Mouse (Mus musculus) heart, postnatal 14 days (tissue): ENCODE measurements around the gene Asgr1. TPM values are rescaled to one million over a fixed set of nuclear protein-coding genes. Genes with fewer than 3 reads are reported as not detected.

Source experiments
- DNase-seq, 2 experiments: peaks; one replicate each; pipeline ENCODE4 v3.0.0; 2021 to 2022
- intact Hi-C: fragments of 180-260 bp; cut with DNase I; formaldehyde crosslinking; loops from one replicate; pipeline ENCODE4 v1.15.1; 2025
- total RNA-seq, 2 experiments: library from RNA; stranded (reverse); gene quantifications; 2 replicates each; pipeline ENCODE4 v1.2.3; 2021

Gene Asgr1
- total RNA-seq, 2 experiments from 2014 or later, result not detected

DNA sequence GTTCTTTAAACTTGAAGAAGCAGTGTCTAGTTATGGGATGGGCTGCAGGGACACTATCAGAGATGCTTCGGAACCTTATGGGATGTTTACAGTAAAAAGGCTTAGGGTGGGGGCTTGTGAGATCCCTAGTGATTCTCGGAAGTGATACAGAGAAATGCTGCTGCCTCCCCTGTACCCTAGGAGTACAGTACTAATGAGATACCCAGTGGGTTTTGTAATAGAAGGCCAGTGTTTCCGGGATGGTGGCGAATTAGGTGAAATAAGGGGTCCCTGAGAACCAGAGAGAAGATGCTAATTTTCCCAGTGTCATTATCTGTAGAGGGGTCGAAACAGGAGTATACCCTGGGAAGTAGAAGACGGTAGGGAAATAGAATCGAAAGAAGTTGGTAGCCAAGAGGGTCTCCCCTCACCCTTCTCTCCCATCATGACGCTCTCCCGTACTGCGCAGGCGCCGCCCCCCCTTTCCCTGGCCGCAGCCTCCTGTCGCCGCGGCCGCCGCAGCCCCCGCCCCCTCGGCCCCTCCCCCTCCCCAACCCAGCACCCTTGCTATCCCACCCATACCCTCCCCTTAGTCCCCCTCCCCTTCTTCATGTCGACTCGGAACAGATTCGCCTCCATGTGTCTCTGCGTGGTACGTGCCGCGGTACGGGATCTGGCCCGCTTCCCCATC is 30.3 kb upstream of the Asgr1 start:
- DNase-seq, result no peak
- intact Hi-C loops, result no loop called here

- intact Hi-C loops, result no loop called here
Observed at GRCm38 (mm10) chr11:70024151-70024514, 29.8 kb upstream of the Asgr1 start.

GRCm38 (mm10) chr11:70026689-70027088 is 27.2 kb upstream of the Asgr1 start:
- intact Hi-C loops, result no loop called here

More at GRCm38 (mm10) chr11:70024151-70024514, 29.8 kb upstream of the Asgr1 start:
- no peak for DNase-seq

GRCm38 (mm10) chr11:70027397-70027796 is 26.5 kb upstream of the Asgr1 start:
- intact Hi-C loops, result no loop called here
- DNase-seq, result peak; percentile 41 to 44

More at GRCm38 (mm10) chr11:70026689-70027088, 27.2 kb upstream of the Asgr1 start:
- DNase-seq, result peak; percentile 59 to 69

GRCm38 (mm10) chr11:70028401-70029129 is 25.3 kb upstream of the Asgr1 start:
- no peak for DNase-seq
- intact Hi-C loops, result no loop called here

- intact Hi-C loops, result no loop called here
Observed at GRCm38 (mm10) chr11:70029130-70029801, 24.6 kb upstream of the Asgr1 start.

GRCm38 (mm10) chr11:70029829-70030550 is 23.9 kb upstream of the Asgr1 start:
- no peak for DNase-seq
- intact Hi-C loops, result no loop called here

More at GRCm38 (mm10) chr11:70029130-70029801, 24.6 kb upstream of the Asgr1 start:
- peak; percentile 78 to 80 for DNase-seq

- no peak for DNase-seq
- intact Hi-C loops, result no loop called here
Observed at GRCm38 (mm10) chr11:70030651-70031320, 23.1 kb upstream of the Asgr1 start.

DNA sequence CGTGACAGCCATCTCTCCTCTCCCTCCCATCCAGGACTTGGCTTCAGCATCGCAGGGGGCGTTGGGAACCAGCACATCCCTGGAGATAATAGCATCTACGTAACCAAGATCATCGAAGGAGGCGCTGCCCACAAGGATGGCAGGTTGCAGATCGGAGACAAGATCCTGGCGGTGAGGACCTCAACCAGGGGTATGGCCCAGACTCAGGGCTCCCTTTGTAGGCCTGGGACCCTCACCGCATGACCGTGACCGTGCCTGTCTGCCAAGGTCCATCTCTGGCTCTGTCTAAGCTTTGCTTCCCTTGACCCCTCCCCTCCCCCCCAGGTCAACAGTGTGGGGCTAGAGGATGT is 22.6 kb upstream of the Asgr1 start:
- intact Hi-C loops, result no loop called here

GRCm38 (mm10) chr11:70038174-70038573 is 15.7 kb upstream of the Asgr1 start:
- intact Hi-C loops, result no loop called here
- DNase-seq, result no peak

More for the DNA sequence above, 22.6 kb upstream of the Asgr1 start:
- no peak for DNase-seq

DNA sequence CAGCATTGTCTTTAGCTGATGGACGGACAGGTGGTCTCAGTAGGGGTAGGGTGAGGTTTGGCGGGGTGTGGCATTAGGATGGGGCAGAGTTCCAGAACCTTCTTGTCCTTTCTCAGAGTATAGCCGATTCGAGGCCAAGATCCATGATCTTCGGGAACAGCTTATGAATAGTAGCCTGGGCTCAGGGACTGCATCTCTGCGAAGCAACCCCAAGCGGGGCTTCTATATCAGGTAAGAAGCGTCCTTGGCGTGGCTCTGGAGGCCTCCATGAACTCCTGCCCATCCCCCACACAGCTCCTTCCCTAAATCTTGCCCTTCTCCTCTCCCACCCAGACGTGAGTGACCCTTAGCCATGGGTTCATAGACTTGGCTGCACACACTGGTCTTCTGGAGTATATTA is 14.3 kb upstream of the Asgr1 start:
- intact Hi-C loops, result no loop called here
- no peak for DNase-seq

GRCm38 (mm10) chr11:70040184-70040583 is 13.7 kb upstream of the Asgr1 start:
- no peak for DNase-seq
- intact Hi-C loops, result no loop called here

DNA sequence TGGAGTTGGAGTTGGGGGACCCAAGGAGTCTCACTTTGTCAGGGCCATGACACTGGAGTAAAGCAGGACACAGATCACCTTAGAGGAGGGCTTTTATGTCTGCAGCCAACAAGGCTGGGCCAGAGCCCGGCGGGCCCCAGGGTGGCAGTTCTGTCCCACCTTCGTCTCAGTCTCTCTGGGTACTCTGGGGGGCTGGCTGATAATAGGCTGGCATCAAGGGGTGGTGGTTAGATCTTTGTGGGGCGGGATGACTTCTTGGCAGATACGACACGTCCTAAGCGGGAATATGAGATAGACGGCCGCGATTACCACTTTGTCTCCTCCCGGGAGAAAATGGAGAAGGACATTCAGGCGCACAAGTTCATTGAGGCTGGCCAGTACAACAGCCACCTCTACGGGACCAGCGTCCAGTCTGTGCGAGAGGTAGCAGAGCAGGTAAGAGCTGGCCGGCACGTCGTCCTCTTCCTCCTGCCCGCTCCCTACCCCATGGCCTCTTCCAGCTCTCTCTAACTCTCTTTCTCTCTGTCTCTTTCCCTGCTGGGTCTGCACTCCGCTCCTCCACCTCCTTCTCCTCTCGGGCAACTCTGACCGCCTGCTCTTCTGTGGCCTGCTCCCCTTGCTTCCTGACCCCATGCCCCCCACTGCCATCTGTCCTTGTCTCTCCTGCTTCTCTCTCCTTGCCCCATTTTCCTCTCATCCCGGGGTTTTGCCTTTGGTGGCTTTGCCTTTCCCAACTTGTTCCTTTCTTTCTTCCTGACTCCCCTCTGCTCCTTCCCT is 11.4 kb upstream of the Asgr1 start:
- no peak for DNase-seq
- intact Hi-C loops, result no loop called here

GRCm38 (mm10) chr11:70043665-70044064 is 10.2 kb upstream of the Asgr1 start:
- intact Hi-C loops, result no loop called here

GRCm38 (mm10) chr11:70045435-70045834 is 8.4 kb upstream of the Asgr1 start:
- DNase-seq, result no peak
- intact Hi-C loops, result no loop called here

More at GRCm38 (mm10) chr11:70043665-70044064, 10.2 kb upstream of the Asgr1 start:
- no peak for DNase-seq

- intact Hi-C loops, result no loop called here
- no peak for DNase-seq
Observed at GRCm38 (mm10) chr11:70049366-70049765, 4.5 kb upstream of the Asgr1 start.

GRCm38 (mm10) chr11:70049816-70050215 is 4.1 kb upstream of the Asgr1 start:
- no peak for DNase-seq
- intact Hi-C loops, result loop anchor here (10.0 kb wide), 1 partner anchor 265 kb away; no protein-coding TSS in a partner anchor

- no peak for DNase-seq
- intact Hi-C loops, result loop anchor here (2.0 to 10.0 kb wide), 2 partner anchors 50 to 262 kb away; no protein-coding TSS in a partner anchor
Observed at GRCm38 (mm10) chr11:70053156-70053555, 729 bp upstream of the Asgr1 start.

DNA sequence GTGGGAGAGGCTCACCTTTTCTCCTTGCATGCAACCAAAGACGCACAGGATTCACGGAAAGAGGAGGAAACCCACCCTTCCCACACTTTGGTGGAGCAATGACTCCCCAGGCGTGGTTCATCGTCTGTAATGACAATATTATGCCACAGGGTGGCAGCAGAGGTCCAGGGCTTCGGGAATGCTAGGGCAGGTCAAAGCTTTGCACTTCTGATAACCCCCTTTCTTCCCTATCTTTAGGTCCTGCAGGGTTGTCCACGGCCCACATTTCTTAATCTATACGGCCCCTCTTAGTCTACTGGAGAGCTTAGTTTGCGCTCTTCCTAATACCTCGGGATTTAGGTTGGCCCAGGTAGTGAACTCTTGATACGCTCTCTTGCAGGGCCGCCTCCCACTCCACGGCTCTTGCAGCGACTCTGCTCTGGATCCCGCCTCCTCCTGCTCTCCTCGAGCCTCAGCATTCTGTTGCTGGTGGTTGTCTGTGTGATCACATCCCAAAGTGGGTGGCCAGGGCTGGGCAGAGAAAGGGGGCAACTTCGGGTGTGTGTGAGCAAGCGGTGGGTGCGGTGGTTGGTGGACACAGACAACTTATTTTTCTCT is 1.8 kb downstream of the Asgr1 start:
- intact Hi-C loops, result loop anchor here (2.0 to 10.0 kb wide), 2 partner anchors 145 to 259 kb away; no protein-coding TSS in a partner anchor

More for the DNA sequence above, 1.8 kb downstream of the Asgr1 start:
- DNase-seq, result peak; percentile 78 to 89
